Mouse (Mus musculus): Measurements from ENCODE around the gene Emg1.

Gene Emg1

GRCm38 (mm10) chr6:124740211-124740887 is 28.4 kb upstream of the Emg1 start:
- no peak for DNase-seq

GRCm38 (mm10) chr6:124739231-124739796 is 27.3 kb upstream of the Emg1 start:
- DNase-seq = no peak

DNA sequence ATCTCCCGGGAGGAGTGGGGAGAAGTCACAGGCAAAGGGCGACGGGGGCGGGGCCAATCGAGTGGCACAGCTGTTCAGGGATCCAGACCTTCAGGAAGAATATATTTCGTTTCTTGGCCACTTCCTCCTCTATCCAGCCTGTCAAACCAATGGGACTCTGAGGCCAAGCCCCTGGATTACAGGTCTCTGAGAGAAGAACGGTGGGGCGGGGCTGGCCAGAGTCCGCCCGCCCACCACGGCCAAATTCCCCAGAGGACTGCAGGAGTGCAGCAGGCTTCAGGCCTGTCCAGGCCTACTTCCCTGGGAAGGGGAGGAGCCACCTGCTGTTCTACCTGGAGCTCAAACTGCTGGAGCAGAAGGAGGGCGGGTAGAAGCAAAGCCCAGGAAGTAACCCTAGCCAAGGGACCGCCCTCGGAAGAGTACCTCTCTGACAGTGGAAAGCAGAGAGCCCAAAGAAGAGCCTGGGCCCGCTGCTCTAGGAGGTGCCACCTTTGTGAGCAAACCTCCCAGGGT is 26.6 kb upstream of the Emg1 start, which contains the start of gene Ptpn6:
TSS of gene Ptpn6 (minus strand) at position 204 of the 513 bp plus-strand sequence.
- DNase-seq = no peak

DNA sequence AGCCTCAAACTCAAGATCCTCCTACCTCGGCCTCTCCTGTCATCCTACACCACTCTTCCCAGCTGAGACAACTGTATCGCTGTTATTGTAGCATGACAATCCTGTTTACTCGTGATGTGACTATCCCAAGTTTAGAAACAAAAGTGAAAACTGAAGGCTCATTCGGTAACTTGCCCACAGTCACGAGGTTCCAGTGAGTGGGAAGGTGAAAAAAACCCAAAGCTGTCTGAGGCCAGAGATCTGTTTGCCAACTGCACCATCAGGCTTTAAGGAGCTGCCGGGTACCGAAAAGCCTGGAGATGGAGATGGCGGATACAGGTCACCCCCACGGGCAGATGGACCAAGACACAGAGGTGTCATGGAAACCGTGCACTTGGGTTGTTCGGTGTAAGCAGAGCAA is 25.1 kb upstream of the Emg1 start:
- DNase-seq = no peak

DNA sequence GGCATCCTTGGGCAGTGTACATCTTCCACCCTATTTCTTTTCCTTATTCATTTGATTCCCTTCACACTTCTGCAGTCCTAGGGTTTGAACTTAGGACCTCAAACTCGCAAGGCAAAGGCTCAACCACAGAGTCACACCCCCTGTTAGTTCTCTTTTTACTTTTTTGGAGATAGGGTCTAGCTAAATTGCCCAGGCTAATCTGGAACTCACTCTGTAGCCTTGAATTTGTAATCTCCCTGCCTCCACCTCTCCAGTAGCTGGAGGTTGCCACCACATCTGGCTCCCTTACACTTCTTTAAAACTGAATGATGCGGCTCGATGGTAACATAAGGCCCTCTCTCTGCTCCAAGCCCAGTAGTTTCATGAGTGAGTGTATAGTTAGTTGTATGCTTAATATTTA is 22.4 kb upstream of the Emg1 start:
- no peak for DNase-seq

DNA sequence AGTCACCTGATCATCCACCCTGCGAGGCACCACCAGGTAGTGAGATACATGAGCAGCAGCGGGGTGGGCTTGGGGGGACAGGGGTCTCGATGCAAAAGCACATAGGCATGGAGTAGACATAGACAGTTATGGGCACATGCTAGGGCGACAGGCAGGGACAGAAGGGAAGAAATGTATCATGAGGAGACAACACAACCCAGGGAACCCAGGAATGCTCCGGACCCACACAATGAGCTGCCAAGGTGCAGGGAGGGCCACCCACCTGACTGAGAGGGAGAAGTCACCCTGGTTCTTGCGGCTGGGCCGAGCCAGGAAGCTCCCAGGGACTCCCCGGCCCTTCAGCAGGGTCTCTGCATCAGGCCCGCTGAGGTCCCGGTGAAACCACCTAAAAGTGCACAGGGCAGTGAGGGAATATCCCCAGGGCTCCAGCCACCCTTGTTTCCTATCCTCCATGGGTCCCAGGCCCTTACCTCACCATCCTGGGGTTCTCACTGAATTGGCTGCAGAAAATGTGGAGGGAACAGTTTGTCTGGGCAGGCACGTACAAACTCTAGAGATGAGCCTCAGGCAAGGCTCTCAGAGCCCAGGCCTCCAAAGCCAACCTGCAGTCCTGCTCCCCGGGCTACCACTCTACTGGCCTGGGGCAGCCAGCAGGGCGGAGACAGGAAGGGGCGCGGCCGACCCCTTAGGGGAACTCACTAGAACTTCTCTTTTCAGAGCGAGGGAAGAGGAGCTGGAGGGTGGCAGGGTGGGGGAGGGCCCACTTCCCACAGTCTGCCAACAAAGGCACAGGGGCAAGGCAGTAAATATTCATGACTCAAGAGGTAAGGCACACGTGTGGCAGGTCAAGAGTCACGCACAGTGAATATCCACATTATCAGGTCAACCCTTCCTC is 20.7 kb upstream of the Emg1 start:
- DNase-seq = no peak

- DNase-seq = no peak
Observed at GRCm38 (mm10) chr6:124731038-124731437, 19.1 kb upstream of the Emg1 start.

GRCm38 (mm10) chr6:124729850-124730705 is 18.1 kb upstream of the Emg1 start:
- DNase-seq = no peak

GRCm38 (mm10) chr6:124728621-124729020 is 16.6 kb upstream of the Emg1 start:
- DNase-seq = no peak

DNA sequence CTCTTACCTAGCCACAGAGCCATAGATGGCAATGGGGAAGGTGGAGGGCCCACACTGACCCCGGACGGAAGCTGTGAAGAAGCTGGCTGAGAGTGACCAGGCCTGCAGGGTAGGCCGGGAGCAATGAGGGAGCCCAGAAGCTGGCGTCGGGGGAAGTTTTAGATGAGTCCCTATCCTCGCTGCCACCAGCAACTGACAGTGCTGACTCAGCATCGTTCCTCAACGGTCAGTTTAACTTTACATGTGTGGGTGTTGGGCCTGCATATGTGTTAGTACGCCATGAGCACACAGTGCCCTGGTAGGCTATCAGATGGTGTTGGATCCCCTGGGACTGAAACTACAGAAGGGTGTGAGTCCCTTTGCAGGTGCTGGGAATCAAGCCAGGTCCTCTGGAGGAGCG is 12.5 kb upstream of the Emg1 start:
- DNase-seq = no peak

DNA sequence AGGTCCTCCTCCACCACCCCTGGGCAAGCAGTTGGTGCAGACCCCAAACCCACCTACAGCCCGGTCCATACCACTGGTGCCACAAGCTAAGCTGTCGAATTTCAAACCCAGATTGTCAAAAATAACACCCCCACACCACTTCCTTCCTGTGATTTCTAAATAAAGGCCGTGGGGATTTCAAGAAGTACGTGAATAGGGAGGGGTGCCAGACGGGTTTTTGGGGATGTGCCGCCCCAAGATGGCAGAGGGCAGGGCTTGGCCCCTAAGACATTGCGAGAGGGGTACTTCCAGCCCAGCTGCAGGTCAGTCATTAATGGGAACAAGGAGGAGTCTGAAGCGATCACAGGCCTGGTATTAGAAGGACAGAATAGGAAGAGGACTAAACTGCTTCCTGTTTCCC is 11.6 kb upstream of the Emg1 start:
- DNase-seq = no peak

- DNase-seq = no peak
Observed at GRCm38 (mm10) chr6:124722876-124723473, 11.0 kb upstream of the Emg1 start.

GRCm38 (mm10) chr6:124720904-124721303 is 8.9 kb upstream of the Emg1 start:
- DNase-seq = no peak

GRCm38 (mm10) chr6:124719354-124719978 is 7.5 kb upstream of the Emg1 start:
- no peak for DNase-seq

- DNase-seq = no peak
Observed at GRCm38 (mm10) chr6:124718703-124719102, 6.7 kb upstream of the Emg1 start.

DNA sequence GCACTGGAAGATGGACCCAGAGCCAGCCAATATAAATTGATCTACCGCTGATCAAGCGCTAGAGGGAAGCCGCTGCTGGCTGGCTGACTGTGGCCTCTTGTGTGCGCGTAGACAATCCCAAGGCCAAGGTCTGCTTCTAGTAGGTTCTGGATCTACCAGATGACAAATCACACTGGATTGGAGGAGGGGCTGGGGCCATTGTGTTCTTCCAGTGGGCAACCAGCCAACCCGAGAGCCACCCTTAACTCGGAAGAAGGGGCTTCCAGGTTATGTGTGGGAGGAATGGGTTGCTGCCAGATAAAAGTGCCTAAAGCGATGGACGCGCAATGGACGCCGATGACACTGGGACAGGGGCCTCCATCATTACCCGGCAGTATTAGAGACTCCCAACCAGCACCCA is 6.0 kb upstream of the Emg1 start:
- no peak for DNase-seq

- DNase-seq = peak; percentile 62
Observed at GRCm38 (mm10) chr6:124716864-124717490, 5.0 kb upstream of the Emg1 start.

DNA sequence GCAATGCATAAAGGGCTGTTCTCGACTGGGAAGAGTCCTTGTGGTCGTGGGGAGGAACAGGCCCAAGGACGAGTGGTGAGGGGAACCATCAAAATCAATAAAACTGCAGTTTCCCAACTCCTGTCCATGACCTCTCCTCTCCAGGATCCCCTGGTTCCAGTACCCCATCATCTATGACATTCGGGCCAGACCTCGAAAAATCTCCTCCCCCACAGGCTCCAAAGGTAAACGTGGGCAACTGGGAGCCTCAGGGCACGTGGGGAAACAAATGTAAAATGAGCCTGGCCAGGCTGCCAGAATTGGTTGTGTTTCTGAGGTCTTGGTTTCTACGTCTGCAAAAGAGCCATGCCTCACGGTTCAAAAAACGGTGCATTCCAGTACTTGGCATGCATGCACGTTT is 940 bp upstream of the Emg1 start:
- no peak for DNase-seq

GRCm38 (mm10) chr6:124708289-124708889 is 3.6 kb downstream of the Emg1 start:
- no peak for DNase-seq

GRCm38 (mm10) chr6:124706061-124706627 is 5.8 kb downstream of the Emg1 start:
- no peak for DNase-seq

Measured in retina, postnatal 1 day (tissue).